Mouse (Mus musculus) myocyte (in vitro differentiated cells): ENCODE measurements around the gene Pon2.

Experiments
- CEBPB ChIP-seq: IDR thresholded peaks from 2 replicates; pipeline ENCODE4 v1.6.1; 2011; ENCODE audit warnings: mild to moderate bottlenecking, moderate library complexity; ENCODE audit not compliant: poor library complexity, insufficient read depth, severe bottlenecking
- MAX ChIP-seq: IDR thresholded peaks from one replicate; pipeline ENCODE4 v1.6.1; 2011; ENCODE audit warnings: low read depth, mild to moderate bottlenecking, control low read depth
- POLR2A ChIP-seq: IDR thresholded peaks from one replicate; pipeline ENCODE4 v1.6.1; 2011; ENCODE audit warnings: low read depth, mild to moderate bottlenecking, control low read depth, moderate library complexity; ENCODE audit not compliant: insufficient read length
- POLR2AphosphoS2 ChIP-seq: IDR thresholded peaks from one replicate; pipeline ENCODE4 v1.6.1; 2011; ENCODE audit warnings: low read depth, control low read depth; ENCODE audit not compliant: insufficient read length
- TCF12 ChIP-seq: IDR thresholded peaks from one replicate; pipeline ENCODE4 v1.6.1; 2011; ENCODE audit warnings: mild to moderate bottlenecking, control low read depth; ENCODE audit not compliant: poor library complexity, insufficient read depth, severe bottlenecking

GRCm38 (mm10) chr6:5305926-5306325 is 7.7 kb upstream of the Pon2 start:
- TF ChIP-seq POLR2AphosphoS2 = no peak
- TF ChIP-seq POLR2A = no peak
- TF ChIP-seq CEBPB = no peak
- TF ChIP-seq TCF12 = no peak
- TF ChIP-seq MAX = no peak
